Mouse (Mus musculus) cortical plate, adult 2 months (tissue): ENCODE measurements around the gene Aspscr1. TPM values are rescaled to one million over a fixed set of nuclear protein-coding genes. Genes with fewer than 3 reads are reported as not detected.
"Not testable (repeated sequence)": the region's sequence is repeated elsewhere in the genome, so short reads cannot be mapped to it uniquely, and the experiment has no call there.

Source experiments
- H3K27ac ChIP-seq: fragments of 200-500 bp; 2 replicates; pipeline ENCODE4 v1.5.1; 2012; ENCODE audit warnings: low read length, control low read depth, inconsistent platforms; ENCODE audit not compliant: insufficient read depth
- H3K4me1 ChIP-seq: fragments of 200-500 bp; 2 replicates; pipeline ENCODE4 v1.6.1; 2011; ENCODE audit warnings: low read length; ENCODE audit not compliant: control insufficient read depth, insufficient read depth
- H3K4me3 ChIP-seq: fragments of 200-500 bp; 2 replicates; pipeline ENCODE4 v1.5.1; 2011; ENCODE audit warnings: mild to moderate bottlenecking, low read length, control low read depth; ENCODE audit not compliant: insufficient read depth
- CTCF ChIP-seq: fragments of 200-500 bp; IDR thresholded peaks from 2 replicates; pipeline ENCODE4 v1.5.1; 2011; ENCODE audit warnings: mild to moderate bottlenecking, control low read depth, low read length; ENCODE audit not compliant: insufficient read depth; ENCODE audit errors: extremely low read depth
- POLR2A ChIP-seq: fragments of 200-500 bp; IDR thresholded peaks from 2 replicates; pipeline ENCODE4 v1.6.1; 2011; ENCODE audit warnings: mild to moderate bottlenecking, low read length, control low read depth; ENCODE audit not compliant: insufficient read depth; ENCODE audit errors: extremely low read depth
- polyA plus RNA-seq: library from polyadenylated mRNA; depleted of rRNA; stranded (reverse); fragments of >200 nt; gene quantifications from 2 replicates; pipeline ENCODE4 v1.2.3, GENCODE M21; 2012

Aspscr1 gene
- polyA plus RNA-seq, 1 experiment, result 46.2 TPM

- no peaks in the 10 kb centered on the region for H3K4me1 ChIP-seq
- TF ChIP-seq POLR2A (no peak), CTCF (no peak)
- no peak overlapping the region for H3K4me3 ChIP-seq
- H3K27ac ChIP-seq, result no peak overlapping the region
Observed at GRCm38 (mm10) chr11:120728530-120729240, 55.9 kb downstream of the Aspscr1 start.

- H3K4me3 ChIP-seq, H3K4me1 ChIP-seq, H3K27ac ChIP-seq: not testable (repeated sequence)
Observed at GRCm38 (mm10) chr11:120729432-120730050, 56.8 kb downstream of the Aspscr1 start.

GRCm38 (mm10) chr11:120730331-120730870 lies 57.6 kb downstream of the Aspscr1 start:
- TF ChIP-seq POLR2A, result no peak
- TF ChIP-seq CTCF, result no peak
- Histone ChIP-seq H3K4me1 (no peaks in the 10 kb centered on the region), H3K4me3 (no peak overlapping the region), H3K27ac (no peak overlapping the region)

GRCm38 (mm10) chr11:120731395-120731794 lies 58.6 kb downstream of the Aspscr1 start:
- no peak overlapping the region for H3K4me3 ChIP-seq
- H3K4me1 ChIP-seq, result no peaks in the 10 kb centered on the region
- H3K27ac ChIP-seq, result no peak overlapping the region
- TF ChIP-seq CTCF (no peak), POLR2A (no peak)

- TF ChIP-seq POLR2A (no peak), CTCF (no peak)
- Histone ChIP-seq H3K4me1 (no peaks in the 10 kb centered on the region), H3K4me3 (no peak within 1 kb of the TSS), H3K27ac (no peak within 1 kb of the TSS)
Observed at GRCm38 (mm10) chr11:120731858-120732680, 59.3 kb downstream of the Aspscr1 start, which contains the start of gene Cbr2. TSS of gene Cbr2 (minus strand) at chr11:120732114.

- Histone ChIP-seq H3K4me1 (no peaks in the 10 kb centered on the region), H3K27ac (no peak overlapping the region), H3K4me3 (no peak overlapping the region)
- TF ChIP-seq POLR2A, result no peak
Observed at GRCm38 (mm10) chr11:120733521-120733920, 60.7 kb downstream of the Aspscr1 start.

GRCm38 (mm10) chr11:120736424-120736823 lies 63.7 kb downstream of the Aspscr1 start:
- Histone ChIP-seq H3K27ac (no peak overlapping the region), H3K4me3 (no peak overlapping the region), H3K4me1 (no peaks in the 10 kb centered on the region)
- no peak for TF ChIP-seq CTCF

GRCm38 (mm10) chr11:120740981-120741380 lies 68.2 kb downstream of the Aspscr1 start:
- H3K4me1 ChIP-seq, result no peaks in the 10 kb centered on the region
- H3K4me3 ChIP-seq, result no peak overlapping the region
- H3K27ac ChIP-seq, result no peak overlapping the region
- TF ChIP-seq POLR2A (no peak), CTCF (no peak)

GRCm38 (mm10) chr11:120744121-120744701 lies 71.4 kb downstream of the Aspscr1 start:
- no peaks in the 10 kb centered on the region for H3K4me1 ChIP-seq
- TF ChIP-seq CTCF (no peak), POLR2A (no peak)
- no peak overlapping the region for H3K27ac ChIP-seq
- no peak overlapping the region for H3K4me3 ChIP-seq
